Mouse (Mus musculus) spleen, postnatal 4 days (tissue): ENCODE measurements around the gene Lrp1.

ENCODE experiments used
- DNase-seq, 2 experiments: peaks; one replicate each; pipeline ENCODE4 v3.0.0; 2022; ENCODE audit warnings: low spot score in 2 of 2

Lrp1 gene

GRCm38 (mm10) chr10:127594405-127594804 is 26.5 kb downstream of the Lrp1 start:
- no peak for DNase-seq

GRCm38 (mm10) chr10:127592850-127593249 is 28.1 kb downstream of the Lrp1 start:
- DNase-seq: no peak

- DNase-seq: no peak
Measured at GRCm38 (mm10) chr10:127592423-127592822, 28.5 kb downstream of the Lrp1 start.

- DNase-seq: no peak
Measured at GRCm38 (mm10) chr10:127591514-127591913, 29.4 kb downstream of the Lrp1 start.

GRCm38 (mm10) chr10:127590831-127591451 is 30.0 kb downstream of the Lrp1 start:
- DNase-seq: no peak

- DNase-seq: no peak
Measured at GRCm38 (mm10) chr10:127590256-127590655, 30.7 kb downstream of the Lrp1 start.

- DNase-seq: no peak
Measured at GRCm38 (mm10) chr10:127587776-127588175, 33.2 kb downstream of the Lrp1 start.

- no peak for DNase-seq
Measured at GRCm38 (mm10) chr10:127586209-127586608, 34.7 kb downstream of the Lrp1 start.

GRCm38 (mm10) chr10:127585598-127585997 is 35.4 kb downstream of the Lrp1 start:
- DNase-seq: no peak

GRCm38 (mm10) chr10:127583649-127584048 is 37.3 kb downstream of the Lrp1 start:
- DNase-seq: no peak

- DNase-seq: no peak
Measured at GRCm38 (mm10) chr10:127581291-127581690, 39.7 kb downstream of the Lrp1 start.

GRCm38 (mm10) chr10:127577982-127578381 is 43.0 kb downstream of the Lrp1 start:
- no peak for DNase-seq

- DNase-seq: no peak
Measured at GRCm38 (mm10) chr10:127577156-127577555, 43.8 kb downstream of the Lrp1 start.

- peak; percentile 69 to 84 for DNase-seq
Measured at GRCm38 (mm10) chr10:127576381-127576961, 44.5 kb downstream of the Lrp1 start.

GRCm38 (mm10) chr10:127575741-127576140 is 45.2 kb downstream of the Lrp1 start:
- no peak for DNase-seq

GRCm38 (mm10) chr10:127572281-127572680 is 48.7 kb downstream of the Lrp1 start:
- DNase-seq: no peak

GRCm38 (mm10) chr10:127570937-127571641 is 49.9 kb downstream of the Lrp1 start:
- DNase-seq: peak in 1 of 2 experiments; percentile 64

GRCm38 (mm10) chr10:127570384-127570783 is 50.6 kb downstream of the Lrp1 start:
- DNase-seq: peak; percentile 71 to 77

- DNase-seq: peak; percentile 85 to 94
Measured at GRCm38 (mm10) chr10:127569450-127569849, 51.5 kb downstream of the Lrp1 start.

GRCm38 (mm10) chr10:127566553-127567326 is 54.2 kb downstream of the Lrp1 start:
- no peak for DNase-seq

GRCm38 (mm10) chr10:127564301-127564700 is 56.6 kb downstream of the Lrp1 start:
- no peak for DNase-seq

- DNase-seq: no peak
Measured at GRCm38 (mm10) chr10:127563840-127564239, 57.1 kb downstream of the Lrp1 start.
